Mouse (Mus musculus) myocyte (in vitro differentiated cells): ENCODE results near the gene Nuak2.

Experiments used
- CEBPB ChIP-seq: IDR thresholded peaks from 2 replicates; pipeline ENCODE4 v1.6.1; 2011; ENCODE audit warnings: mild to moderate bottlenecking, moderate library complexity; ENCODE audit not compliant: poor library complexity, insufficient read depth, severe bottlenecking
- E2F4 ChIP-seq: IDR thresholded peaks from one replicate; pipeline ENCODE4 v1.6.1; 2011; ENCODE audit warnings: mild to moderate bottlenecking, control low read depth, moderate library complexity; ENCODE audit not compliant: insufficient read depth
- MAX ChIP-seq: IDR thresholded peaks from one replicate; pipeline ENCODE4 v1.6.1; 2011; ENCODE audit warnings: low read depth, mild to moderate bottlenecking, control low read depth
- MYOD1 ChIP-seq, 3 experiments: IDR thresholded peaks; one replicate each; pipeline ENCODE4 v1.6.1; 2011; ENCODE audit warnings: control low read depth in 2 of 3, low read depth in 2 of 3, mild to moderate bottlenecking in 2 of 3, moderate library complexity in 1 of 3; ENCODE audit not compliant: insufficient read length in 2 of 3, control insufficient read depth in 1 of 3
- MYOG ChIP-seq, 3 experiments: IDR thresholded peaks; one replicate each; pipeline ENCODE4 v1.6.1; 2011; ENCODE audit warnings: control low read depth in 2 of 3, low read depth in 2 of 3, mild to moderate bottlenecking in 2 of 3; ENCODE audit not compliant: insufficient read length in 2 of 3, control insufficient read depth in 1 of 3, insufficient read depth in 1 of 3
- POLR2A ChIP-seq: IDR thresholded peaks from one replicate; pipeline ENCODE4 v1.6.1; 2011; ENCODE audit warnings: low read depth, mild to moderate bottlenecking, control low read depth, moderate library complexity; ENCODE audit not compliant: insufficient read length
- POLR2AphosphoS2 ChIP-seq: IDR thresholded peaks from one replicate; pipeline ENCODE4 v1.6.1; 2011; ENCODE audit warnings: low read depth, control low read depth; ENCODE audit not compliant: insufficient read length
- SRF ChIP-seq: IDR thresholded peaks from one replicate; pipeline ENCODE4 v1.6.1; 2011; ENCODE audit warnings: low read depth; ENCODE audit not compliant: control insufficient read depth, insufficient read length
- TCF12 ChIP-seq: IDR thresholded peaks from one replicate; pipeline ENCODE4 v1.6.1; 2011; ENCODE audit warnings: mild to moderate bottlenecking, control low read depth; ENCODE audit not compliant: poor library complexity, insufficient read depth, severe bottlenecking

DNA sequence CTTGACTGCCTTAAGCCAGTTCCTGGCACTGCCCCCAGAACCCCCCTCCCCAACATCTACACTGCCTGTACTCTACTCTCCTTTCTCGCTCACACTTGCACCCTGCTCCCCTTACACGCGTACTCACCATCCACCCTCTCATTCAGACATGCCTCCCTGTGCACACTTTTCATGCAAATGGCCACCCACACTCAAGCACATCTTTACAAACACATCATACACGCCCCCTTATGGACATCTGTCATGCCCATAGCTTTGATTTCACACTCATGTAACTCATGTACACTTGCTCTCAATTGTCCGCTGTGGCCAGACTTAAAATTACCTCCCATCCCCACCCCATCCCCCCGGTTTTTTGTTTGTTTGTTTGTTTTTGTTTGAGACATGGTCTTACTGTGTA is 8.0 kb upstream of the Nuak2 start:
- no peak for TF ChIP-seq MAX
- TF ChIP-seq POLR2A = no peak
- TF ChIP-seq MYOG (IDR thresholded peaks at IDR 0.05; ENCODE audit: control insufficient read depth in 1 of 3, insufficient read depth in 1 of 3, insufficient read length in 2 of 3, low read depth in 2 of 3) = no peak
- TF ChIP-seq POLR2AphosphoS2 = peak; percentile 21
- no peak for TF ChIP-seq CEBPB
- TF ChIP-seq TCF12 = no peak
- no peak for TF ChIP-seq MYOD1 (IDR thresholded peaks at IDR 0.05; ENCODE audit: control insufficient read depth in 1 of 3, insufficient read length in 2 of 3, low read depth in 2 of 3)
- no peak for TF ChIP-seq E2F4
- no peak for TF ChIP-seq SRF
